Comparison of ENCODE assay signal across 9 mouse cellular contexts in the genomic region with DNA sequence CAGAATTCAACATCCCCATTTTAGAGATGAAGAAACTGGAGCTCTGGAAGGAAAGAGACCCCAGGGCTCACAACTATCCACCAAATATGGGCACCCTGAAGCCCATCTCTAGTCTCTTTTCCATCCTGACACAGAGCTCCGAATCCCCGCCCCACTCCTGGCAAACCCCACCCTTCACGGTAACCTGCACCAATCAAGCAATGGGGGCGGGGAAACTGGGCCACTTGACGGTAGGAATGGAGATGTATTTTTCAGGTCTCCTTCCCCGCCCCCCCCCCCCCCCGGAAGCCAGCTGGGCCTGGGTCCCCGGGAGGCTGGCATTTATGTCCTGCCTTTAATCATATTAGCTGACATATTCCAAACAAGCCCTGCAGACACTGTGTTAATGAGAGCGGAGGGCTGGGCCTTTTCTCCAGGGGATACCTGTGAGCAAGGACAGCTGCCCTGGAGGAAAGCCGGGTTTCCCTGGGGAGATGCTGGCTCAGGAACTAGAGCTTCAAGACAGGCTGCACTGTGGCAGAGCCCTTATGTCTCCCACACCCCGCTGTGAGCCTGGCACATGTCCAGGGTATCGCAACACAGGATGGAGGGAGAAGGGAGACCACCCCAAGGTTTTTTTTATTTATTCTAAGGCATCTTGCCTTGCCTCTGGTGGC. TPM values are rescaled to one million over a fixed set of nuclear protein-coding genes. Genes with fewer than 3 reads are reported as not detected.
DNase-seq lines count a peak whose midpoint lies in the region; ATAC-seq and TF ChIP-seq lines count a peak whose summit lies in the region.
"Had no signal": no experiment of that assay in that cellular context is flagged by ENCODE, and none has a peak within 500 bp of the region (broad histone marks: within the 10 kb centered on the region; RNA-seq: fewer than 3 reads in every experiment).

No protein-coding gene starts in this region.

- no peak overlapping the region for H3K27ac ChIP-seq in lung, embryonic 15.5 days
- peak overlapping the region; percentile 30; the same call in 1 of the 2 replicates for H3K27ac ChIP-seq in hindbrain, embryonic 13.5 days
- H3K27ac ChIP-seq in neural tube, embryonic 14.5 days (ENCODE audit: low read depth, low read length), result no peak overlapping the region; the same call in 1 of the 2 replicates

- TF ChIP-seq POLR2A in lung, adult 2 months (IDR thresholded peaks at IDR 0.05; ENCODE audit: borderline replicate concordance, extremely low read depth, low read depth, low read length), result no peak

- 5% methylated on average over 9 of the region's 12 CpGs for WGBS in lung, embryonic 15.5 days
- 13% methylated on average over 12 of the region's 12 CpGs for WGBS in lung, adult 2 months
- WGBS in hindbrain, embryonic 13.5 days, result 14% methylated on average over 10 of the region's 12 CpGs
- 12% methylated on average over 11 of the region's 12 CpGs for WGBS in neural tube, embryonic 14.5 days

- no peak overlapping the region for H3K9ac ChIP-seq in lung, embryonic 15.5 days
- H3K9ac ChIP-seq in hindbrain, embryonic 13.5 days, result no peak overlapping the region
- no peak overlapping the region for H3K9ac ChIP-seq in neural tube, embryonic 14.5 days (replicated peaks; ENCODE audit: low read depth, low read length)

- DNase-seq in lung, adult 2 months, result no peak
- DNase-seq in cerebellum, postnatal 36 days, result peak; percentile 33 to 51
- no peak for DNase-seq in spleen, postnatal 14 days (ENCODE audit: low spot score in 2 of 2)
- DNase-seq in heart, adult 9 months (ENCODE audit: low spot score in 2 of 2), result no peak
- DNase-seq: kidney, adult 11 months had no signal

- no peak overlapping the region for H3K4me2 ChIP-seq in lung, embryonic 15.5 days
- H3K4me2 ChIP-seq in hindbrain, embryonic 13.5 days, result no peak overlapping the region
- H3K4me2 ChIP-seq in neural tube, embryonic 14.5 days (ENCODE audit: low read depth, low read length), result no peak overlapping the region

- TF ChIP-seq CTCF in lung, adult 2 months (IDR thresholded peaks at IDR 0.05; ENCODE audit: insufficient read depth, low read length), result no peak

- 0 out of 2 replicates have a peak, but pooled peaks cover 5% of the 10 kb centered on the region for H3K4me1 ChIP-seq in lung, embryonic 15.5 days
- no peaks in the 10 kb centered on the region for H3K4me1 ChIP-seq in lung, adult 2 months (ENCODE audit: control insufficient read depth, insufficient read depth, low read length)
- H3K4me1 ChIP-seq in hindbrain, embryonic 13.5 days (replicated peaks), result peaks cover 38% of the 10 kb centered on the region
- H3K4me1 ChIP-seq in neural tube, embryonic 14.5 days (ENCODE audit: control insufficient read depth, insufficient read depth, low read length), result peaks cover 10% of the 10 kb centered on the region; the same call in 1 of the 2 replicates

- ATAC-seq in lung, embryonic 15.5 days (ENCODE audit: borderline replicate concordance, extremely low read depth, low FRiP score, low TSS enrichment), result peak; percentile 35; the same call in 1 of the 2 replicates
- ATAC-seq in hindbrain, embryonic 13.5 days (ENCODE audit: low FRiP score), result peak; percentile 27; the same call in 1 of the 2 replicates
- peak; percentile 31; the same call in 1 of the 2 replicates for ATAC-seq in neural tube, embryonic 14.5 days (ENCODE audit: low read depth)
- no peak for ATAC-seq in activated CD4-positive, CD25-positive, alpha-beta regulatory T cell, adult 4 months

- no peaks in the 10 kb centered on the region for H3K36me3 ChIP-seq in lung, embryonic 15.5 days
- no peaks in the 10 kb centered on the region for H3K36me3 ChIP-seq in hindbrain, embryonic 13.5 days
- no peaks in the 10 kb centered on the region for H3K36me3 ChIP-seq in neural tube, embryonic 14.5 days (ENCODE audit: control insufficient read depth, insufficient read depth, low read length)

- no peak overlapping the region for H3K4me3 ChIP-seq in lung, embryonic 15.5 days
- H3K4me3 ChIP-seq in lung, adult 2 months (replicated peaks; ENCODE audit: extremely low read depth, low read depth, low read length), result no peak overlapping the region
- no peak overlapping the region for H3K4me3 ChIP-seq in hindbrain, embryonic 13.5 days
- no peak overlapping the region for H3K4me3 ChIP-seq in neural tube, embryonic 14.5 days (ENCODE audit: low read depth, low read length)

- H3K27me3 ChIP-seq in lung, embryonic 15.5 days, result peaks cover 18% of the 10 kb centered on the region
- no peaks in the 10 kb centered on the region for H3K27me3 ChIP-seq in hindbrain, embryonic 13.5 days
- no peaks in the 10 kb centered on the region for H3K27me3 ChIP-seq in neural tube, embryonic 14.5 days (ENCODE audit: control insufficient read depth, insufficient read depth, low read length)

- H3K9me3 ChIP-seq in lung, embryonic 15.5 days, result no peaks in the 10 kb centered on the region
- H3K9me3 ChIP-seq in hindbrain, embryonic 13.5 days, result no peaks in the 10 kb centered on the region
- H3K9me3 ChIP-seq in neural tube, embryonic 14.5 days (ENCODE audit: control insufficient read depth, low read length), result no peaks in the 10 kb centered on the region

RNA-seq across cellular contexts. Expression of gene C1qb, which starts 18.2 kb away (rescaled TPM):
- polyA plus RNA-seq in lung, embryonic 15.5 days (2015; fragmentation: Nextera tagmentation; extraction: Ambion mirVana), result 46.4 and 51.0 TPM in 2 replicates
- 65.1 and 67.3 TPM in 2 replicates for polyA plus RNA-seq in lung, adult 2 months (2012; rRNA removed)
- polyA plus RNA-seq in hindbrain, embryonic 13.5 days (2015; fragmentation: Nextera tagmentation; extraction: Ambion mirVana), result 37.9 and 48.5 TPM in 2 replicates
- 28.2 and 49.7 TPM in 2 replicates for polyA plus RNA-seq in neural tube, embryonic 14.5 days (2014; fragmentation: Nextera tagmentation; extraction: Ambion mirVana)
- polyA plus RNA-seq in activated CD4-positive, CD25-positive, alpha-beta regulatory T cell, adult 4 months (2017; shearing (Covaris generic)), result 1 to 10 TPM; 1.2 to 6.1 TPM

RNA-seq across cellular contexts. Expression of gene C1qc, which starts 25.0 kb away (rescaled TPM):
- polyA plus RNA-seq in lung, embryonic 15.5 days (2015; fragmentation: Nextera tagmentation; extraction: Ambion mirVana), result 22.1 and 24.6 TPM in 2 replicates
- polyA plus RNA-seq in lung, adult 2 months (2012; rRNA removed), result 74.2 and 84.9 TPM in 2 replicates
- polyA plus RNA-seq in hindbrain, embryonic 13.5 days (2015; fragmentation: Nextera tagmentation; extraction: Ambion mirVana), result 19.5 and 24.3 TPM in 2 replicates
- 15.3 and 25.2 TPM in 2 replicates for polyA plus RNA-seq in neural tube, embryonic 14.5 days (2014; fragmentation: Nextera tagmentation; extraction: Ambion mirVana)
- under 1 TPM; 0.28 to 0.56 TPM for polyA plus RNA-seq in activated CD4-positive, CD25-positive, alpha-beta regulatory T cell, adult 4 months (2017; shearing (Covaris generic))

RNA-seq across cellular contexts. Expression of gene C1qa, which starts 30.8 kb away (rescaled TPM):
- 33.2 TPM in 2 replicates for polyA plus RNA-seq in lung, embryonic 15.5 days (2015; fragmentation: Nextera tagmentation; extraction: Ambion mirVana)
- 43.6 and 58.0 TPM in 2 replicates for polyA plus RNA-seq in lung, adult 2 months (2012; rRNA removed)
- 23.6 and 24.6 TPM in 2 replicates for polyA plus RNA-seq in hindbrain, embryonic 13.5 days (2015; fragmentation: Nextera tagmentation; extraction: Ambion mirVana)
- 19.6 and 29.3 TPM in 2 replicates for polyA plus RNA-seq in neural tube, embryonic 14.5 days (2014; fragmentation: Nextera tagmentation; extraction: Ambion mirVana)
- under 1 TPM; 0.83 to 0.97 TPM for polyA plus RNA-seq in activated CD4-positive, CD25-positive, alpha-beta regulatory T cell, adult 4 months (2017; shearing (Covaris generic))

RNA-seq across cellular contexts. Expression of gene Ephb2, which starts 32.0 kb away (rescaled TPM):
- polyA plus RNA-seq in lung, embryonic 15.5 days (2015; fragmentation: Nextera tagmentation; extraction: Ambion mirVana), result 5.1 and 5.8 TPM in 2 replicates
- polyA plus RNA-seq in lung, adult 2 months (2012; rRNA removed), result 4.6 and 6.8 TPM in 2 replicates
- 14.9 and 16.5 TPM in 2 replicates for polyA plus RNA-seq in hindbrain, embryonic 13.5 days (2015; fragmentation: Nextera tagmentation; extraction: Ambion mirVana)
- 19.6 and 24.7 TPM in 2 replicates for polyA plus RNA-seq in neural tube, embryonic 14.5 days (2014; fragmentation: Nextera tagmentation; extraction: Ambion mirVana)
- not detected for polyA plus RNA-seq in activated CD4-positive, CD25-positive, alpha-beta regulatory T cell, adult 4 months (2017; shearing (Covaris generic))

Comparison
In these comparisons a context has a peak if more than half of its experiments do, and no peak if none do; other contexts are left out.
1. DNase-seq: peak in cerebellum, postnatal 36 days (2 of 2); none in lung, adult 2 months (single experiment), spleen, postnatal 14 days (0 of 2) and heart, adult 9 months (0 of 2).
2. RNA of gene C1qc, which starts 25.0 kb away (polyA plus RNA-seq): 74.2 to 84.9 TPM in lung, adult 2 months, 22.1 to 24.6 TPM in lung, embryonic 15.5 days, 19.5 to 24.3 TPM in hindbrain, embryonic 13.5 days and 15.3 to 25.2 TPM in neural tube, embryonic 14.5 days; 0.28 to 0.56 TPM in activated CD4-positive, CD25-positive, alpha-beta regulatory T cell, adult 4 months; every median in the first group is over 10 times any median in the second.
3. RNA of gene C1qa, which starts 30.8 kb away (polyA plus RNA-seq): 43.6 to 58.0 TPM in lung, adult 2 months, 33.2 TPM in lung, embryonic 15.5 days, 23.6 to 24.6 TPM in hindbrain, embryonic 13.5 days and 19.6 to 29.3 TPM in neural tube, embryonic 14.5 days; 0.83 to 0.97 TPM in activated CD4-positive, CD25-positive, alpha-beta regulatory T cell, adult 4 months; every median in the first group is over 10 times any median in the second.